Comparison of ENCODE assay signal across 8 mouse cellular contexts in genomic region chr10:126905086-126905485, GRCm38 (mm10). TPM values are rescaled to one million over a fixed set of nuclear protein-coding genes. Genes with fewer than 3 reads are reported as not detected.
A peak's percentile ranks its signal among the peaks of the same experiment; 100 is the strongest.
DNase-seq lines count a peak whose midpoint lies in the region; ATAC-seq and TF ChIP-seq lines count a peak whose summit lies in the region.

No protein-coding gene starts in this region.

- peaks cover 13% of the 10 kb centered on the region for H3K4me1 ChIP-seq in heart, embryonic 15.5 days (replicated peaks)
- peaks cover 3 to 9% of the 10 kb centered on the region in 2 experiments; a peak in 3 of 4 replicates for H3K4me1 ChIP-seq in MEL (ENCODE audit: control insufficient read depth in 1 of 2, insufficient read depth in 2 of 2, low read length in 2 of 2)
- peaks cover 9% of the 10 kb centered on the region for H3K4me1 ChIP-seq in heart, embryonic 16.5 days (ENCODE audit: control insufficient read depth, insufficient read depth, low read length)
- H3K4me1 ChIP-seq in liver, embryonic 16.5 days (ENCODE audit: control insufficient read depth, low read depth, low read length) = peaks cover 12% of the 10 kb centered on the region

- no peak for TF ChIP-seq RAD21 in MEL (IDR thresholded peaks at IDR 0.05; ENCODE audit: low read depth, low read length)

- H3K9ac ChIP-seq in heart, embryonic 15.5 days = peak overlapping the region; percentile 39
- H3K9ac ChIP-seq in MEL (ENCODE audit: control insufficient read depth, low read depth, low read length, poor library complexity, severe bottlenecking) = peak overlapping the region; percentile 75
- no peak overlapping the region for H3K9ac ChIP-seq in heart, embryonic 16.5 days (ENCODE audit: low read length)
- no peak overlapping the region for H3K9ac ChIP-seq in liver, embryonic 16.5 days (ENCODE audit: low read depth, low read length)

- no peaks in the 10 kb centered on the region for H3K27me3 ChIP-seq in heart, embryonic 15.5 days
- H3K27me3 ChIP-seq in MEL (ENCODE audit: control insufficient read depth in 1 of 2, insufficient read depth in 2 of 2, low read length in 2 of 2) = no peaks in the 10 kb centered on the region
- no peaks in the 10 kb centered on the region for H3K27me3 ChIP-seq in heart, embryonic 16.5 days (ENCODE audit: control insufficient read depth, insufficient read depth, low read length)
- no peaks in the 10 kb centered on the region for H3K27me3 ChIP-seq in liver, embryonic 16.5 days (ENCODE audit: control insufficient read depth, insufficient read depth, low read depth, low read length)

- no peak for DNase-seq in heart, adult 9 months (ENCODE audit: low spot score in 2 of 2)
- DNase-seq in MEL (ENCODE audit: low read depth, low spot score) = peak; percentile 34
- no peak for DNase-seq in frontal cortex, adult 2 months (ENCODE audit: extremely low spot score in 1 of 2, low spot score in 1 of 2)
- no peak for DNase-seq in right cerebral cortex, postnatal 25 days

- WGBS in heart, embryonic 15.5 days = 63% methylated on average over 8 of the region's 8 CpGs
- 67% methylated on average over 8 of the region's 8 CpGs for WGBS in heart, embryonic 16.5 days
- 67% methylated on average over 8 of the region's 8 CpGs for WGBS in liver, embryonic 16.5 days (ENCODE audit: insufficient replicate concordance)

- peak; percentile 38 to 57 (median 51); a peak in 5 of 6 replicates for TF ChIP-seq CTCF in MEL (IDR thresholded peaks at IDR 0.05 in 2 of 3, conservative IDR thresholded peaks at IDR 0.05 in 1 of 3; ENCODE audit: control insufficient read depth in 1 of 3, insufficient read depth in 1 of 3, low read depth in 2 of 3, low read length in 3 of 3, poor library complexity in 1 of 3, severe bottlenecking in 1 of 3)

- no peaks in the 10 kb centered on the region for H3K36me3 ChIP-seq in heart, embryonic 15.5 days
- H3K36me3 ChIP-seq in MEL (ENCODE audit: control insufficient read depth in 1 of 2, insufficient read depth in 2 of 2, low read length in 2 of 2) = peaks cover 0 to 12% of the 10 kb centered on the region in 2 experiments; a peak in 2 of 4 replicates
- no peaks in the 10 kb centered on the region for H3K36me3 ChIP-seq in heart, embryonic 16.5 days (ENCODE audit: control insufficient read depth, insufficient read depth)
- H3K36me3 ChIP-seq in liver, embryonic 16.5 days (ENCODE audit: control insufficient read depth, insufficient read depth) = no peaks in the 10 kb centered on the region

- H3K4me3 ChIP-seq in heart, embryonic 15.5 days = peak overlapping the region; percentile 51
- H3K4me3 ChIP-seq in MEL (ENCODE audit: control insufficient read depth in 1 of 2, insufficient read depth in 1 of 2, low read depth in 2 of 2, low read length in 2 of 2) = peak overlapping the region; percentile 69 to 76
- H3K4me3 ChIP-seq in heart, embryonic 16.5 days (ENCODE audit: low read length) = peak overlapping the region; percentile 64
- peak overlapping the region; percentile 69 for H3K4me3 ChIP-seq in liver, embryonic 16.5 days (ENCODE audit: low read depth, low read length)

- ATAC-seq in heart, embryonic 15.5 days (replicated peaks; ENCODE audit: insufficient number of reproducible peaks, insufficient read depth, low FRiP score, low read depth) = no peak
- no peak for ATAC-seq in heart, embryonic 16.5 days (replicated peaks; ENCODE audit: extremely low read depth, insufficient read depth, low FRiP score)
- ATAC-seq in liver, embryonic 16.5 days (ENCODE audit: low read depth) = no peak
- ATAC-seq in granulocyte monocyte progenitor cell, adult 5-6 weeks (replicated peaks; ENCODE audit: poor library complexity, severe bottlenecking) = no peak

- peak overlapping the region; percentile 70; the same call in 1 of the 2 replicates for H3K27ac ChIP-seq in heart, embryonic 15.5 days
- H3K27ac ChIP-seq in MEL (ENCODE audit: control insufficient read depth, low read depth, low read length) = peak overlapping the region; percentile 82
- H3K27ac ChIP-seq in heart, embryonic 16.5 days (ENCODE audit: low read length) = no peak overlapping the region
- H3K27ac ChIP-seq in liver, embryonic 16.5 days (ENCODE audit: low read length) = peak overlapping the region; percentile 83

- no peak for TF ChIP-seq EP300 in MEL (IDR thresholded peaks at IDR 0.05; ENCODE audit: low read depth in 1 of 2, low read length in 2 of 2)

- peak overlapping the region; percentile 70 for H3K4me2 ChIP-seq in heart, embryonic 15.5 days
- H3K4me2 ChIP-seq in heart, embryonic 16.5 days (ENCODE audit: low read depth, low read length) = peak overlapping the region; percentile 91
- H3K4me2 ChIP-seq in liver, embryonic 16.5 days (ENCODE audit: low read depth, low read length) = peak overlapping the region; percentile 77

- no peak for TF ChIP-seq POLR2A in MEL (IDR thresholded peaks at IDR 0.05; ENCODE audit: control insufficient read depth in 1 of 2, insufficient read depth in 1 of 2, low read depth in 1 of 2, low read length in 2 of 2, poor library complexity in 1 of 2)

- H3K9me3 ChIP-seq in heart, embryonic 15.5 days (replicated peaks) = no peaks in the 10 kb centered on the region
- no peaks in the 10 kb centered on the region for H3K9me3 ChIP-seq in MEL (replicated peaks; ENCODE audit: insufficient read depth, low read length)
- no peaks in the 10 kb centered on the region for H3K9me3 ChIP-seq in heart, embryonic 16.5 days (replicated peaks; ENCODE audit: control insufficient read depth, low read length)
- H3K9me3 ChIP-seq in liver, embryonic 16.5 days (replicated peaks; ENCODE audit: control insufficient read depth, low read length) = no peaks in the 10 kb centered on the region

- H3K79me2 ChIP-seq in MEL (ENCODE audit: control insufficient read depth, insufficient read depth, low read length, poor library complexity) = peaks cover 3% of the 10 kb centered on the region

TF ChIP-seq in MEL, 35 proteins besides CTCF, POLR2A, EP300 and RAD21:
- TF ChIP-seq GATA1 (IDR thresholded peaks at IDR 0.05; ENCODE audit: low read depth, low read length) (no peak), E2F4 (IDR thresholded peaks at IDR 0.05; ENCODE audit: borderline replicate concordance, low read depth, low read length) (no peak), MYB (IDR thresholded peaks at IDR 0.05; ENCODE audit: low read depth, low read length) (no peak), CHD1 (IDR thresholded peaks at IDR 0.05; ENCODE audit: low read depth, low read length) (no peak), HCFC1 (IDR thresholded peaks at IDR 0.05; ENCODE audit: low read depth, low read length) (no peak), ZC3H11A (IDR thresholded peaks at IDR 0.05; ENCODE audit: low read depth, low read length) (no peak), ZNF384 (IDR thresholded peaks at IDR 0.05; ENCODE audit: low read depth, low read length) (no peak), POLR2AphosphoS2 (IDR thresholded peaks at IDR 0.05; ENCODE audit: low read length) (no peak), JUND (IDR thresholded peaks at IDR 0.05; ENCODE audit: low read depth, low read length) (no peak)

RNA-seq across cellular contexts. Expression of gene Atp23, which starts 3.9 kb away (rescaled TPM):
- polyA plus RNA-seq in heart, embryonic 15.5 days (2015; fragmentation: Nextera tagmentation; extraction: Ambion mirVana) = 9.1 and 9.8 TPM in 2 replicates
- total RNA-seq in MEL (2012; rRNA removed) = 23.0 and 23.9 TPM in 2 replicates
- 10 to 100 TPM in 1 of 2 experiments, not detected in 1; 26.1 TPM for polyA plus RNA-seq in MEL (2012; ENCODE audit: insufficient read depth in 1 of 2, insufficient read length in 2 of 2, low read depth in 1 of 2, low replicate concordance in 2 of 2, missing spikeins in 1 of 2)
- polyA plus RNA-seq in heart, embryonic 16.5 days (2015; fragmentation: Nextera tagmentation; extraction: Ambion mirVana) = 10.3 and 11.3 TPM in 2 replicates
- 5.5 and 6.0 TPM in 2 replicates for polyA plus RNA-seq in liver, embryonic 16.5 days (2015; fragmentation: Nextera tagmentation; extraction: Ambion mirVana)
- polyA plus RNA-seq in frontal cortex, adult 2 months (2012; rRNA removed) = 9.5 and 10.7 TPM in 2 replicates
- total RNA-seq in granulocyte monocyte progenitor cell, adult 5-6 weeks (2014; fragmentation: Nextera tagmentation) = 19.0 and 20.2 TPM in 2 replicates
- total RNA-seq in granulocyte monocyte progenitor cell, adult 5-6 weeks (2017) = 12.8 and 15.7 TPM in 2 replicates

Comparison
In these comparisons a context has a peak if more than half of its experiments do, and no peak if none do; other contexts are left out.
1. H3K9ac ChIP-seq: peak in heart, embryonic 15.5 days (single experiment) and MEL (single experiment); none in heart, embryonic 16.5 days (single experiment) and liver, embryonic 16.5 days (single experiment).
2. Peak in every context shown above with its lines, with median percentiles within 50 percentile points of each other: H3K4me2 ChIP-seq and H3K4me3 ChIP-seq.